14 mouse cellular contexts compared by ENCODE assay signal in genomic region chr4:55652628-55653027, GRCm38 (mm10).
DNase-seq lines count a peak whose midpoint lies in the region; ATAC-seq and TF ChIP-seq lines count a peak whose summit lies in the region.
"Had no signal": no experiment of that assay in that cellular context is flagged by ENCODE, and none has a peak within 500 bp of the region (broad histone marks: within the 10 kb centered on the region; RNA-seq: fewer than 3 reads in every experiment).

No protein-coding gene starts in this region.

- H3K4me3 ChIP-seq in heart, adult 2 months = peak overlapping the region; percentile 62; the same call in 1 of the 2 replicates
- H3K4me3 ChIP-seq in heart, embryonic 11.5 days (ENCODE audit: low read depth, low read length) = no peak overlapping the region
- no peak overlapping the region for H3K4me3 ChIP-seq in kidney, adult 2 months (ENCODE audit: insufficient read depth, low read depth, low read length)
- no peak overlapping the region for H3K4me3 ChIP-seq in embryonic facial prominence, embryonic 14.5 days (ENCODE audit: low read depth, low read length)
- H3K4me3 ChIP-seq in limb, embryonic 15.5 days = peak overlapping the region; percentile 44; the same call in 1 of the 2 replicates
- H3K4me3 ChIP-seq in kidney, embryonic 15.5 days (replicated peaks) = no peak overlapping the region

- no peak for DNase-seq in heart, adult 2 months
- DNase-seq in kidney, adult 2 months = no peak
- DNase-seq in kidney, postnatal 36 days = no peak
- DNase-seq in embryonic facial prominence, embryonic 14.5 days (ENCODE audit: low spot score) = no peak
- no peak for DNase-seq in thymus, postnatal 25 days
- DNase-seq: cerebellum, postnatal 14 days; right cerebral cortex, postnatal 14 days had no signal

- WGBS in heart, adult 2 months = 87% methylated on average over 5 of the region's 5 CpGs
- 64% methylated on average over 5 of the region's 5 CpGs for WGBS in heart, embryonic 11.5 days (ENCODE audit: insufficient replicate concordance)
- WGBS in kidney, adult 2 months = 81% methylated on average over 5 of the region's 5 CpGs
- 71% methylated on average over 5 of the region's 5 CpGs for WGBS in embryonic facial prominence, embryonic 14.5 days
- WGBS in limb, embryonic 15.5 days = 74% methylated on average over 5 of the region's 5 CpGs
- WGBS in kidney, embryonic 15.5 days = 80% methylated on average over 5 of the region's 5 CpGs

- TF ChIP-seq EP300 in heart, adult 2 months (IDR thresholded peaks at IDR 0.05; ENCODE audit: insufficient read depth, low read depth, low read length) = no peak

- H3K4me2 ChIP-seq in heart, embryonic 11.5 days = no peak overlapping the region
- peak overlapping the region; percentile 80; the same call in 1 of the 2 replicates for H3K4me2 ChIP-seq in embryonic facial prominence, embryonic 14.5 days (ENCODE audit: low read depth, low read length)
- peak overlapping the region; percentile 62 for H3K4me2 ChIP-seq in limb, embryonic 15.5 days
- H3K4me2 ChIP-seq in kidney, embryonic 15.5 days = no peak overlapping the region

- no peak for ATAC-seq in heart, embryonic 11.5 days (replicated peaks; ENCODE audit: insufficient number of reproducible peaks, low FRiP score, low TSS enrichment)
- ATAC-seq in embryonic facial prominence, embryonic 14.5 days (ENCODE audit: low read depth) = no peak
- ATAC-seq in limb, embryonic 15.5 days (ENCODE audit: insufficient number of reproducible peaks, low FRiP score, low TSS enrichment, low read depth) = no peak
- no peak for ATAC-seq in kidney, embryonic 15.5 days (replicated peaks; ENCODE audit: low FRiP score)
- ATAC-seq: forebrain, embryonic 15.5 days had no signal

- TF ChIP-seq POLR2A in heart, adult 2 months (IDR thresholded peaks at IDR 0.05; ENCODE audit: insufficient read depth, low read depth, low read length) = no peak
- no peak for TF ChIP-seq POLR2A in kidney, adult 2 months (IDR thresholded peaks at IDR 0.05; ENCODE audit: low read depth, low read length)

- peaks cover 15% of the 10 kb centered on the region for H3K4me1 ChIP-seq in heart, adult 2 months (ENCODE audit: control insufficient read depth, insufficient read depth, low read length)
- 0 out of 2 replicates have a peak, but pooled peaks cover 4% of the 10 kb centered on the region for H3K4me1 ChIP-seq in heart, embryonic 11.5 days (ENCODE audit: control insufficient read depth, insufficient read depth, low read length)
- 0 out of 2 replicates have a peak, but pooled peaks cover 3% of the 10 kb centered on the region for H3K4me1 ChIP-seq in kidney, adult 2 months (ENCODE audit: control insufficient read depth, insufficient read depth, low read length)
- peaks cover 24% of the 10 kb centered on the region for H3K4me1 ChIP-seq in embryonic facial prominence, embryonic 14.5 days (ENCODE audit: control insufficient read depth, insufficient read depth, low read length)
- H3K4me1 ChIP-seq in limb, embryonic 15.5 days = peaks cover 40% of the 10 kb centered on the region
- H3K4me1 ChIP-seq in kidney, embryonic 15.5 days = peaks cover 11% of the 10 kb centered on the region

- H3K27me3 ChIP-seq in heart, adult 2 months (ENCODE audit: control insufficient read depth, insufficient read depth, low read length) = no peaks in the 10 kb centered on the region
- 0 out of 2 replicates have a peak, but pooled peaks cover 14% of the 10 kb centered on the region for H3K27me3 ChIP-seq in heart, embryonic 11.5 days (ENCODE audit: control insufficient read depth, insufficient read depth, low read length)
- H3K27me3 ChIP-seq in kidney, adult 2 months (replicated peaks; ENCODE audit: control insufficient read depth, insufficient read depth, low read length) = no peaks in the 10 kb centered on the region
- H3K27me3 ChIP-seq in embryonic facial prominence, embryonic 14.5 days (replicated peaks; ENCODE audit: control insufficient read depth, insufficient read depth, low read length) = no peaks in the 10 kb centered on the region; the same call in 1 of the 2 replicates
- H3K27me3 ChIP-seq in limb, embryonic 15.5 days = 0 out of 2 replicates have a peak, but pooled peaks cover 4% of the 10 kb centered on the region
- H3K27me3 ChIP-seq in kidney, embryonic 15.5 days = peaks cover 18% of the 10 kb centered on the region

- H3K79me2 ChIP-seq in heart, adult 2 months (replicated peaks; ENCODE audit: control insufficient read depth, insufficient read depth, low read length) = no peaks in the 10 kb centered on the region

- H3K27ac ChIP-seq in heart, adult 2 months = peak overlapping the region; percentile 99
- H3K27ac ChIP-seq in heart, embryonic 11.5 days (ENCODE audit: low read depth, low read length) = no peak overlapping the region
- peak overlapping the region; percentile 76 for H3K27ac ChIP-seq in kidney, adult 2 months (ENCODE audit: insufficient read depth, low read depth, low read length)
- 0 out of 2 replicates have a peak overlapping the region, but pooled peaks have one; percentile 97 for H3K27ac ChIP-seq in embryonic facial prominence, embryonic 14.5 days (replicated peaks; ENCODE audit: low read depth, low read length)
- H3K27ac ChIP-seq in limb, embryonic 15.5 days = peak overlapping the region; percentile 97; the same call in 1 of the 2 replicates
- H3K27ac ChIP-seq in kidney, embryonic 15.5 days = no peak overlapping the region
- H3K27ac ChIP-seq: hindbrain, embryonic 12.5 days had no signal

- intact Hi-C loops in heart, adult 2 months (cut with DNase I) = loop anchor here (1.0 to 5.0 kb wide), 3 partner anchors 460 to 840 kb away; no protein-coding TSS in a partner anchor

- no peak for TF ChIP-seq CTCF in heart, adult 2 months (IDR thresholded peaks at IDR 0.05)
- no peak for TF ChIP-seq CTCF in kidney, adult 2 months (conservative IDR thresholded peaks at IDR 0.05; ENCODE audit: insufficient read depth, insufficient read length, low read depth, low read length)

- H3K9ac ChIP-seq in heart, adult 2 months (ENCODE audit: low read depth, low read length) = no peak overlapping the region; the same call in 1 of the 2 replicates
- no peak overlapping the region for H3K9ac ChIP-seq in heart, embryonic 11.5 days (ENCODE audit: low read depth, low read length)
- no peak overlapping the region for H3K9ac ChIP-seq in embryonic facial prominence, embryonic 14.5 days (ENCODE audit: low read depth, low read length)
- H3K9ac ChIP-seq in limb, embryonic 15.5 days = no peak overlapping the region
- no peak overlapping the region for H3K9ac ChIP-seq in kidney, embryonic 15.5 days
- H3K9ac ChIP-seq: hindbrain, embryonic 12.5 days had no signal

- H3K36me3 ChIP-seq in heart, adult 2 months (ENCODE audit: control insufficient read depth, insufficient read depth, low read length) = no peaks in the 10 kb centered on the region
- H3K36me3 ChIP-seq in heart, embryonic 11.5 days (ENCODE audit: control insufficient read depth, insufficient read depth, low read length) = no peaks in the 10 kb centered on the region
- no peaks in the 10 kb centered on the region for H3K36me3 ChIP-seq in kidney, adult 2 months (ENCODE audit: control insufficient read depth, insufficient read depth, low read length)
- H3K36me3 ChIP-seq in embryonic facial prominence, embryonic 14.5 days (ENCODE audit: control insufficient read depth, insufficient read depth, low read length) = no peaks in the 10 kb centered on the region
- no peaks in the 10 kb centered on the region for H3K36me3 ChIP-seq in limb, embryonic 15.5 days
- no peaks in the 10 kb centered on the region for H3K36me3 ChIP-seq in kidney, embryonic 15.5 days
- H3K36me3 ChIP-seq: forebrain, embryonic 15.5 days; G1E; hindbrain, embryonic 12.5 days; midbrain, embryonic 10.5 days had no signal

- no peaks in the 10 kb centered on the region for H3K9me3 ChIP-seq in heart, embryonic 11.5 days (replicated peaks; ENCODE audit: control insufficient read depth, low read length)
- no peaks in the 10 kb centered on the region for H3K9me3 ChIP-seq in embryonic facial prominence, embryonic 14.5 days (ENCODE audit: control insufficient read depth, low read length)
- no peaks in the 10 kb centered on the region for H3K9me3 ChIP-seq in limb, embryonic 15.5 days
- no peaks in the 10 kb centered on the region for H3K9me3 ChIP-seq in kidney, embryonic 15.5 days (replicated peaks)
- H3K9me3 ChIP-seq: forebrain, embryonic 15.5 days; hindbrain, embryonic 12.5 days; midbrain, embryonic 10.5 days had no signal

Comparison
In these comparisons a context has a peak if more than half of its experiments do, and no peak if none do; other contexts are left out.
1. H3K27ac ChIP-seq: peak in heart, adult 2 months (single experiment), kidney, adult 2 months (single experiment), embryonic facial prominence, embryonic 14.5 days (single experiment) and limb, embryonic 15.5 days (single experiment); none in heart, embryonic 11.5 days (single experiment) and kidney, embryonic 15.5 days (single experiment).
2. H3K4me3 ChIP-seq: peak in heart, adult 2 months (single experiment) and limb, embryonic 15.5 days (single experiment); none in heart, embryonic 11.5 days (single experiment), kidney, adult 2 months (single experiment), embryonic facial prominence, embryonic 14.5 days (single experiment) and kidney, embryonic 15.5 days (single experiment).
3. H3K4me2 ChIP-seq: peak in embryonic facial prominence, embryonic 14.5 days (single experiment) and limb, embryonic 15.5 days (single experiment); none in heart, embryonic 11.5 days (single experiment) and kidney, embryonic 15.5 days (single experiment).